Mouse (Mus musculus): Measurements from ENCODE around the gene Rsph1.
A peak's percentile ranks its signal among the peaks of the same experiment; 100 is the strongest.

The Rsph1 gene

GRCm38 (mm10) chr17:31300736-31301135 is 23.6 kb upstream of the Rsph1 start:
- DNase-seq: no peak

- DNase-seq: no peak
These were observed 22.8 kb upstream of the Rsph1 start for GRCm38 (mm10) chr17:31299981-31300380.

DNA sequence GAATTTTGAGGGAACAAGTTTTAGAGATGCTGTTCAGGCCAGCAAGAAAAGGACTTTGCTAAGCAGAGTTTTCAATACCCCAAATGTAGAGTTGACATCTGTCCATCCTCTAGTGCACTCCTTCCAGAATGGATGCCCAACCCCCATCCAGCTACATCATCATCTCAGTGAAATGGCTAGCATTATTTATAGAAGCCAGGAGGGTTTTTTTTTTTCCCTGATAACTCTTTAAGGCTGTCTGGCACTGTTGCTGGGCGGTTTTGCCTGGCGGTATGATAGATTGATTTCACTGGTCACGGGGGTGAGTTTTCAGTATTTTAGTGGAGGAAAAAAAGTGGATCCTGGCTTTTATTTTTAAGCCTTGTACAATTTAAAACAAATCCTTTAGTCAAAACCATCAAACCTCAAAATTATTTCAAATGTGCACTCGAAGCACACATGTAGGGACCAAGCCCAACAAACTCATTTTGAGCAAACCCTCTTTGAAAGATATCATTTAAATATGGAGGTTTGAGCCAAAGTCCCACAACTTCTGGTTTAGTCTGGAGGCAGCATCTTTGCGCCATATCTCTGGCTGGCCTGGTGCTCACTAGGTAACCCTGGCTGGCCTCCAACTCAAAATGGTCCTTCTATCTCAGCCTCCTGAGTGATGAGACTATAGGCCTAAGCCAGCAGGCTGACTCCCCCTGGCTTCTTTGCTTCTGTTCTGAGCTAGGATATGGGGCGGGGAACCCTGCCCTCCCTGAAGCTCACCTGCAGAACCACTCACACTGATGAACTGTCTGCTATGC is 21.4 kb upstream of the Rsph1 start:
- no peak for DNase-seq

GRCm38 (mm10) chr17:31297521-31297939 is 20.3 kb upstream of the Rsph1 start:
- no peak for DNase-seq

- DNase-seq: peak; percentile 84
These were observed 19.0 kb upstream of the Rsph1 start for GRCm38 (mm10) chr17:31295892-31296781.

DNA sequence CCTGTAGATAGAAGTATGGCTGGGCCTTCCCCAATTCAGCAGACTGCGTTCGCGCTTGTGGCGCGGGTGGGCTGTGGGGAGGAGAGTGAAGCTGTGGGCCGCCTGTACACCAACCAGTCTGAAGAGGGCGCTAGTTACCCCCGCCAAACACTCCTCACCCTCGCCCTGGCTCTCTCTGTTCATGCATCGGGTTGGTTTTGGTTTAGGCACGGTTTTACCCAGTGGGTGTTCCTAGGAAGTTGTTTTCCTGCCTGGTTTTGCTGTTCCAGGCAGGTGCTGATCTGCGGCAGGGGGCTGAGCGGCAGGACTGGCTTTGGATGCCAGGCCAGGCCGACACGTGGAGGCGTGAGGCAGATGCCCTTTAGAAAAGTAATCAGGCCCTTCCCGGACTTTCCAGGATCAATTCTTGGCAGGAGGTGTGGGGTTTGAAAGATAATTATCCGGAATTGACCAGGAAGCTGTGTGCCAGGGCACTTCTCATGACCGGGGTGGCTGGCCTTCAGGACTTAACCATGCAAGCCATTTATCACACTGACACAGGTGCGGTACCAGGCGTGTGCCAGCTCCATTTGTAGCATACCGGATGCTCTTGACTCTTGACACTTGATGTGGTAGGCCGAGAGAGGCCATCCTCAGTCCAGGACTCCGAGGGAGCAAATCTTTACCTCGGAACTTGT is 18.2 kb upstream of the Rsph1 start:
- DNase-seq: no peak

DNA sequence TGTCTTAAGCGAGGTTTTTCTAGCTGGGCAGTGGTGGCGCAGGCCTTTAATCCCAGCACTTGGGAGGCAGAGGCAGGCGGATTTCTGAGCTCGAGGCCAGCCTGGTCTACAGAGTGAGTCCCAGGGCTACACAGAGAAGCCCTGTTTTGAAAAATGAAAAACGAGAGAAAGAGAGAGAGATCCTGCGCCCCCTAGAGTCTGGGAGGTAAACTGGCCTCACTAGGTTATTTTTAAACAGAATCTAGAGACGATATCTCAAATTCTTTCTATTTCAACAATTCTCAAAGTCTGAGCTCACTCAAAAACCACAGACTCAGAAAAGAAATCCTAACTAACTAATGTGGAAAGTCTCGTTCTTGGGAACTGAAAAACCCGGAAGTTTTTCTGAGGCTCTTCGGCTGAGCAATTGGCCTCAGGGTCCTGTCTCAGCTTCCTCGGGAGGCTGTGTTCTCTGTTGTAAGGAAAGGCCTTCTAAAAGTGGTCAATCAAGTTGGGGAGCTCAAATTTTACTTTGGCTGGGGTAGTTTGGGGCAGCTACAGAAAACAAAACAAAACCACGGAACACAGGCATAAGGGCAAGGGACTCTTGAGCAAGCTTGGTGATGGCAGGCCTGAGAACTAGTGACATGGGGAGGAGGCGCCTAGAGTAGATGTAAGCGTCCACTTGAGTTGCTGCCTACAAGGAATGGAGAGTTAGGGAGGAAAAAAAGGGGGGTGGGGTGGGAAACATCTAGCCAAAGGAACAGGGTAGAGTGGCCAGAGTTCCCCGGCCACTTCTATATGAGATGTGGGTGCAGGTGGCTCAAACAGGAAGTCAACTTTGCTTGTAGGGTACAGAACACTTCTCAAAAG is 17.4 kb upstream of the Rsph1 start:
- DNase-seq: no peak

DNA sequence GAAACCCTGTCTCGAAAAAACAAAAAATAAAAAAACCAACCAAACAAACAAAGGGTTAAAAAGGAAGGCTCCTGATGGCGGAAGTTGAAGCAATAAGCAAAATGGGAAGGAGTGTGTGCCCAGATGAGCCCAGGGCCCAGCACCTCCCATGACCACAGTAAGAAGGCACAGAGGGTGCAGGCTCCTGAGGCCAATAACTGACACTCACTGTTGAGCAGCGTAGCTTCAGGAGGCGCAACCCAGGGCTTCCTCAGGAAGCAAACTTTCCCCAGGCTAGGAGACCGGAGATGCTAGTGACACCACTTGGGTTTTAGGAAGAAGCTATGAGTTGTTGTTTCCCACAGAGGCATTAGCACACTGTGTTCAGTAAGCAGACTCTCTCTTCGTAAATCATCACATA is 13.7 kb upstream of the Rsph1 start:
- DNase-seq: no peak

- DNase-seq: no peak
These were observed 13.1 kb upstream of the Rsph1 start for GRCm38 (mm10) chr17:31290311-31290710.

- DNase-seq: no peak
These were observed 12.0 kb upstream of the Rsph1 start for GRCm38 (mm10) chr17:31288999-31289726.

GRCm38 (mm10) chr17:31287216-31287615 is 10.0 kb upstream of the Rsph1 start:
- DNase-seq: no peak

DNA sequence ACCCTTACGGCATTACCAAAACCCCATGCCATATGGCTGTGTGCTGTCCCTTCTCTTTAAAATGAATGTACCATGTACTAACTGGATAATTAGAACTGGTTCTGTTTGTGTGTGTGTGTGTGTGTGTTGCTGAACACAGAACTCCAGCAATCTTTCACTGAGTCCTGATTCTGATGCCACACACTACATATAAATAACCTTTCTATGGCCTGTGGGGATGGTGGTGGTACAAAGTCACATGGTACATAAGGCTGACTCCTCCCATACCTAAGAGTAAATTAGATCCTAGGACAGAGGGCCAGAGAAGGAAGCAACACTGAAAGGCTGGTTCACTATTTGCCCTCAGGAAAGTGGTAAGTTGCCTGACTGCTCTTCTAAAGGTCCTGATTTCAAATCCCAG is 9.3 kb upstream of the Rsph1 start, which contains the start of gene Slc37a1:
Gene Slc37a1 (plus strand): TSS at position 301 of the 400 bp plus-strand sequence.
- no peak for DNase-seq

DNA sequence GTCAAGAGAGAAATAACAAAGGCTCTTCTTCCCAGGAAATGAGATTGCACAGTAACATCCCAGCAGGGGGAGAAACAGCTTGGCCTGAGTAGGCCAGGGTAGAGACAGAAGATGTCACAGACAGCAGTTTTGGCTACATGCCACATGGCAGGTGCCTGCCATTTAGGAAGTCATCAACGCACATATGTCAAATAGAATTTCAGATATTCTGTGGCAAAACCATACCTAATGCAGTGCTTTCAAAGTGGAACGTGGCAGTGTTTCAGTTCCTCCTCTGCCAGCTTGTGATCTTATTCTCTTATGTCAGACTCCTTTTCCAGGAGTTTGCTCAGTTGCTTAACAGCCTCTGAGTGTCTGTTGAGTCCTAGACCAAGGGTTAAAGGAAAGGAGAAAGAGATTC is 8.7 kb upstream of the Rsph1 start:
- DNase-seq: no peak

DNA sequence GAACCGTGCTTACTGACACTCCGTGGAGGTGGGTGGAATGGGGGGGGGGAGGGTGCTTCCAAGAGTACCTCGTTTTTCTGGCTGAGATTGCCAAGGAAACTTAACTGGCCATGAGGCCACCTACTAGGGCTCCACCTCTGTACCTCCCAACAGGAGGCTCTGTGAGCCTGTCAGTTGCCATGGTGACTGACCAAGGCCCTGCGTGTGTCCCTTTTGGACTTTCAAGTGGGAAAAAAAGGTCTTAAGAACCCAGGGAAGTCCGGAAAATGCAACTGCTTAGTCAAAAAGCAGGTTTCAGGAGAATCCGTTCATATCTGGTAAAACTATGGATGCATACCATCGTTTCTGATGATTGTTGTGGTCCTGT is 5.5 kb upstream of the Rsph1 start:
- DNase-seq: no peak

GRCm38 (mm10) chr17:31281830-31282686 is 4.9 kb upstream of the Rsph1 start:
- no peak for DNase-seq

GRCm38 (mm10) chr17:31280269-31280668 is 3.1 kb upstream of the Rsph1 start:
- no peak for DNase-seq

DNA sequence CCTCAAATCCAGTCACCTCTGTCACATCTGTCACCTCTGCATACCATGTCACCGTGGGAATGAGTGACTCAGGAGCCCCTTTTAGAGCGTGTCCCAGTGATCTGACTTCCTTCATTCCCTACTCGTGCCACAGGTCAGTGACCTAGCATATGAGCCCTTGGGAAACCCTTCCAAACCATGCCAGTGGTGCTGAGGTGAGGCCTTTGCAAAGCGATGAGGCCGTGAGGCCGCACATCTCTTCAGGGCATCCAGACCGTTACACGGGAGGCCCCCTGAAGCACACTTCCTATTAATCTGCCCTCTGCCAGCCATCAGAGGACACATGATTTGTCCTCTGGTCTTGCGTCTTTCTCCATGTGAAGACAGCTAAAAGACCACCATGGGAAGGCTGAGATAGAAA is 2.4 kb upstream of the Rsph1 start:
- no peak for DNase-seq

GRCm38 (mm10) chr17:31277931-31278330 is 748 bp upstream of the Rsph1 start:
- DNase-seq: no peak

DNA sequence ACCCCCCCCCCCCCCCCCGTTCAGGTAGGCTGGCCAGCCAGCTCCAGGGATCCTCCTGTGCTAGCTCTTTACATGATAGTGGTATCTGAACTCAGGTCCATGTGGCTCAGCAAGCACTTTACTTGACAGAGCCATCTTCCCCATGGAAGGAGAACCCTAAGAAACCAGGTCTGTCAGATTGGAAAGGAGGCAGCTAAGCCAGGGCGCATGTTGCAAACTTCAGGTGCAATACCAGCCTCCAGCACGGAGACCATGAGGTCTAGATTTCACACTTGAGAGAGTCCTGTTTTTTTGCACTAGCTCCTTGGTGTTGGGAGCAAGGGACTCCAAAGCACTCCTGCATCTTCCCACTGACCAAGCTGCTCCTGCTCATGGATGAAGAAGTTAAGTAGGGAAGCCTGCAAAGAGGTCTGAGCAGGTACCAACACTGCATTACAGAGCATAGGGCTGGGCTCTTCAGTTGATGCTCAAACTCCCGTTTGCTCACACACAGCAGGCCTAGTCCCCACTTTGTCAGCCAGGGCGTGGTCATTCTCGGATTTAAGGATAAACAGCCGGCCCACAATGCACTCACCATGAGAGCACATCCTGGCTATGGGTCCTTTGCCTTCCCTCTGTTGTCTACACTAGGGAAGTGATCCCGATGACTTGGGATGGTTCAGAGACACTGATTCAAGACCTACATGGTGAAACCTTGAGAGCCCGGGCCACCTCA is 819 bp downstream of the Rsph1 start:
- DNase-seq: peak; percentile 55

DNA sequence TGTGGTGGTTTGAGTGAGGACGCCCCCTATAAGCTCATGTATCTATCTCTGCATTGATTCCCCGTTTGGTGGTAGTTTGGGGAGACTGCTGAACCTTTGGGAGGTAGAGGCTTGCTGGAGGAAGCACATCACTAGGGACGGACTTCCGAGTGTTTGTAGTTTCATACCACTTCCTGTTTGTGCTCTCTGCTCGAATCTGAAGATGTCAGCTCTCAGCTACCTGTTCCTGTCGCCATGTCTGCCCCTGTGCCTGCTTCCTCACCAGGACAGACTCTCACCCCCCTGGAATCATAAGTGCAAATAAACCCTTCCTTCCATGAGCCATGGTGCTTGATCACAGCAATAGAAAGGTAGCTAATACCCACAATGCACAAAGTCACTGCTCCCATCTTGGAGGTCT is 2.0 kb downstream of the Rsph1 start:
- no peak for DNase-seq

Measured in right cerebral cortex, adult 18-20 months (tissue).